Comparison of ENCODE assay signal across 14 mouse cellular contexts in the genomic region with DNA sequence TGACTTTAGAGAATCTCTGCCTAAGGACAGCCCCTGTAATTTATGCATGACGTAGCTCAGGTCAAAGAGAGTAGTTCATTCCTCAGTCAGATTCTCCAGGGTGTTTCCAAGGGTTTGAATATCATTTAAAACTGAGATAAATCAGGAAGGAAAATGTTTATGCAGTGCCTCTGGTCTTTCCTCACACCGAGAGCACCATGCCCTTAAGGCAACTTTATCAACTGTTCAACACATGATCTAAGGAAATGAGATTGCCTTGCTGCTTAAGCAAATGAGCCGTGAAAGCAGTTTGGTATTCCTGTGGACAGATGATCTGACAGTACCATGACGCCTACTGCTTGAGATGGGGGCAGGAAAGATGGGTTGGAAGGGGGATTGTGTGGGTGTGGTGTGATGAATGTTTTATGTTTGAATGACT.
DNase-seq lines count a peak whose midpoint lies in the region; ATAC-seq and TF ChIP-seq lines count a peak whose summit lies in the region.
"Had no signal": no experiment of that assay in that cellular context is flagged by ENCODE, and none has a peak within 500 bp of the region (broad histone marks: within the 10 kb centered on the region; RNA-seq: fewer than 3 reads in every experiment).

No protein-coding gene starts in this region.

- no peaks in the 10 kb centered on the region for H3K27me3 ChIP-seq in hindbrain, embryonic 11.5 days (ENCODE audit: control insufficient read depth, insufficient read depth, low read length)
- H3K27me3 ChIP-seq in hindbrain, postnatal 0 days (ENCODE audit: insufficient read depth, low read length): no peaks in the 10 kb centered on the region
- H3K27me3 ChIP-seq in neural tube, embryonic 12.5 days (replicated peaks): no peaks in the 10 kb centered on the region
- no peaks in the 10 kb centered on the region for H3K27me3 ChIP-seq in neural tube, embryonic 13.5 days
- H3K27me3 ChIP-seq: Patski; stomach, embryonic 15.5 days had no signal

- 11% methylated on average over 4 of the region's 4 CpGs for WGBS in hindbrain, embryonic 11.5 days
- whole genome bisulfite sequencing in hindbrain, postnatal 0 days: 19% methylated on average over 4 of the region's 4 CpGs
- WGBS in neural tube, embryonic 12.5 days: 4% methylated on average over 4 of the region's 4 CpGs
- WGBS in neural tube, embryonic 13.5 days: 7% methylated on average over 4 of the region's 4 CpGs

- H3K9ac ChIP-seq in hindbrain, embryonic 11.5 days (ENCODE audit: low read depth, low read length): no peak overlapping the region
- H3K9ac ChIP-seq in hindbrain, postnatal 0 days (replicated peaks; ENCODE audit: low read length): no peak overlapping the region
- H3K9ac ChIP-seq in neural tube, embryonic 12.5 days: no peak overlapping the region
- 0 out of 2 replicates have a peak overlapping the region, but pooled peaks have one; percentile 13 for H3K9ac ChIP-seq in neural tube, embryonic 13.5 days
- H3K9ac ChIP-seq: liver, postnatal 0 days; stomach, embryonic 15.5 days had no signal

- TF ChIP-seq CTCF in hindbrain, postnatal 0 days (IDR thresholded peaks at IDR 0.05; ENCODE audit: low read depth): no peak

- peak; percentile 32 for DNase-seq in hindbrain, embryonic 11.5 days (ENCODE audit: low spot score)
- no peak for DNase-seq in hindbrain, postnatal 0 days (ENCODE audit: low spot score)
- no peak for DNase-seq in neural tube, embryonic 10.5 days (ENCODE audit: extremely low spot score, low spot score)
- peak; percentile 43 for DNase-seq in layer of hippocampus, adult 9-10 months (ENCODE audit: low spot score)
- DNase-seq in adrenal gland, adult (ENCODE audit: inconsistent age in 2 of 2, low spot score in 1 of 2): no peak
- DNase-seq in urinary bladder, adult 2 months (ENCODE audit: low spot score): no peak
- DNase-seq: adrenal gland, postnatal 36 days; cerebellum, postnatal 25 days; liver, postnatal 0 days had no signal

- no peak overlapping the region for H3K4me2 ChIP-seq in hindbrain, embryonic 11.5 days (replicated peaks; ENCODE audit: low read depth, low read length)
- no peak overlapping the region for H3K4me2 ChIP-seq in hindbrain, postnatal 0 days (ENCODE audit: low read depth, low read length)
- no peak overlapping the region for H3K4me2 ChIP-seq in neural tube, embryonic 12.5 days (replicated peaks)
- H3K4me2 ChIP-seq in neural tube, embryonic 13.5 days: no peak overlapping the region
- H3K4me2 ChIP-seq: stomach, embryonic 15.5 days had no signal

- H3K36me3 ChIP-seq in hindbrain, embryonic 11.5 days (ENCODE audit: control insufficient read depth, insufficient read depth, low read length): no peaks in the 10 kb centered on the region
- no peaks in the 10 kb centered on the region for H3K36me3 ChIP-seq in hindbrain, postnatal 0 days (ENCODE audit: insufficient read depth, low read length)
- no peaks in the 10 kb centered on the region for H3K36me3 ChIP-seq in neural tube, embryonic 12.5 days
- no peaks in the 10 kb centered on the region for H3K36me3 ChIP-seq in neural tube, embryonic 13.5 days
- H3K36me3 ChIP-seq: forebrain, embryonic 10.5 days; stomach, embryonic 15.5 days had no signal

- no peak overlapping the region for H3K27ac ChIP-seq in hindbrain, embryonic 11.5 days (ENCODE audit: low read depth, low read length)
- no peak overlapping the region for H3K27ac ChIP-seq in hindbrain, postnatal 0 days
- H3K27ac ChIP-seq in neural tube, embryonic 12.5 days: no peak overlapping the region
- no peak overlapping the region for H3K27ac ChIP-seq in neural tube, embryonic 13.5 days (replicated peaks)
- H3K27ac ChIP-seq: forebrain, embryonic 10.5 days; stomach, embryonic 15.5 days had no signal

- no peaks in the 10 kb centered on the region; the same call in 1 of the 2 replicates for H3K4me1 ChIP-seq in hindbrain, embryonic 11.5 days (replicated peaks; ENCODE audit: control insufficient read depth, insufficient read depth, low read length)
- H3K4me1 ChIP-seq in hindbrain, postnatal 0 days (ENCODE audit: insufficient read depth, low read length): no peaks in the 10 kb centered on the region
- peaks cover 11% of the 10 kb centered on the region for H3K4me1 ChIP-seq in neural tube, embryonic 12.5 days
- H3K4me1 ChIP-seq in neural tube, embryonic 13.5 days (replicated peaks): peaks cover 9% of the 10 kb centered on the region
- H3K4me1 ChIP-seq: stomach, embryonic 15.5 days had no signal

- H3K4me3 ChIP-seq in hindbrain, embryonic 11.5 days (ENCODE audit: low read depth, low read length): no peak overlapping the region
- no peak overlapping the region for H3K4me3 ChIP-seq in hindbrain, postnatal 0 days (ENCODE audit: low read length)
- H3K4me3 ChIP-seq in neural tube, embryonic 12.5 days: no peak overlapping the region
- H3K4me3 ChIP-seq in neural tube, embryonic 13.5 days: no peak overlapping the region
- H3K4me3 ChIP-seq: forebrain, embryonic 10.5 days; stomach, embryonic 15.5 days had no signal

- peak; percentile 79 for ATAC-seq in hindbrain, embryonic 11.5 days (ENCODE audit: low FRiP score)
- no peak for ATAC-seq in hindbrain, postnatal 0 days
- ATAC-seq in neural tube, embryonic 12.5 days (ENCODE audit: low FRiP score, low read depth): peak; percentile 83
- ATAC-seq in neural tube, embryonic 13.5 days (ENCODE audit: low read depth): peak; percentile 47; the same call in 1 of the 2 replicates
- ATAC-seq: liver, postnatal 0 days; Patski had no signal

- no peaks in the 10 kb centered on the region for H3K9me3 ChIP-seq in hindbrain, embryonic 11.5 days (ENCODE audit: control insufficient read depth, low read length)
- no peaks in the 10 kb centered on the region for H3K9me3 ChIP-seq in hindbrain, postnatal 0 days (ENCODE audit: low read length)
- no peaks in the 10 kb centered on the region for H3K9me3 ChIP-seq in neural tube, embryonic 12.5 days
- H3K9me3 ChIP-seq in neural tube, embryonic 13.5 days: no peaks in the 10 kb centered on the region
- H3K9me3 ChIP-seq: forebrain, embryonic 10.5 days; stomach, embryonic 15.5 days had no signal

Comparison
In these comparisons a context has a peak if more than half of its experiments do, and no peak if none do; other contexts are left out.
1. DNase-seq: peak in hindbrain, embryonic 11.5 days (single experiment) and layer of hippocampus, adult 9-10 months (single experiment); none in hindbrain, postnatal 0 days (single experiment), neural tube, embryonic 10.5 days (single experiment), adrenal gland, adult (0 of 2) and urinary bladder, adult 2 months (single experiment).